Mouse (Mus musculus) limb, embryonic 14.5 days (tissue): ENCODE measurements around the gene Ifih1. TPM values are rescaled to one million over a fixed set of nuclear protein-coding genes. Genes with fewer than 3 reads are reported as not detected.
A peak's percentile ranks its signal among the peaks of the same experiment; 100 is the strongest.

Source experiments
- ATAC-seq: fragments of 200-750 bp; cut with Nextera tagmentation; 2 replicates; pipeline ENCODE4 v1.8.0; 2017; ENCODE audit warnings: low read depth, moderate number of reproducible peaks, moderate TSS enrichment; ENCODE audit not compliant: low FRiP score
- DNase-seq: peaks from one replicate; pipeline ENCODE4 v3.0.0-alpha.2; 2015; ENCODE audit warnings: low spot score
- H3K27ac ChIP-seq: fragments of 300-500 bp; sonication (generic); replicated peaks from 2 replicates; pipeline ENCODE4 v1.5.1; 2014; ENCODE audit warnings: low read depth, mild to moderate bottlenecking, low read length, moderate library complexity, mixed read lengths
- H3K27me3 ChIP-seq: fragments of 300-500 bp; sonication (generic); 2 replicates; pipeline ENCODE4 v1.6.1; 2014; ENCODE audit warnings: low read length, mixed read lengths; ENCODE audit not compliant: control insufficient read depth, insufficient read depth
- H3K36me3 ChIP-seq: fragments of 300-500 bp; sonication (generic); 2 replicates; pipeline ENCODE4 v1.6.1; 2014; ENCODE audit warnings: mild to moderate bottlenecking, low read length, moderate library complexity, mixed read lengths; ENCODE audit not compliant: control insufficient read depth, insufficient read depth
- H3K4me1 ChIP-seq: fragments of 300-500 bp; sonication (generic); 2 replicates; pipeline ENCODE4 v1.6.1; 2014; ENCODE audit warnings: antibody characterized with exemption, low read length, mixed read lengths; ENCODE audit not compliant: control insufficient read depth, insufficient read depth
- H3K4me2 ChIP-seq: fragments of 300-500 bp; sonication (generic); replicated peaks from 2 replicates; pipeline ENCODE4 v1.6.1; 2014; ENCODE audit warnings: low read depth, mild to moderate bottlenecking, low read length, moderate library complexity; ENCODE audit not compliant: severe bottlenecking
- H3K4me3 ChIP-seq: fragments of 300-500 bp; sonication (generic); replicated peaks from 2 replicates; pipeline ENCODE4 v1.5.1; 2014; ENCODE audit warnings: low read length
- H3K9ac ChIP-seq: fragments of 300-500 bp; sonication (generic); 2 replicates; pipeline ENCODE4 v1.6.1; 2014; ENCODE audit warnings: mild to moderate bottlenecking, low read depth, low read length, moderate library complexity; ENCODE audit not compliant: severe bottlenecking
- H3K9me3 ChIP-seq: fragments of 300-500 bp; sonication (generic); 2 replicates; pipeline ENCODE4 v1.6.1; 2016; ENCODE audit warnings: low read length; ENCODE audit not compliant: control insufficient read depth
- POLR2A ChIP-seq: fragments of 200-500 bp; IDR thresholded peaks from 2 replicates; pipeline ENCODE4 v1.8.0; 2012; ENCODE audit warnings: inconsistent platforms, mild to moderate bottlenecking, moderate library complexity, borderline replicate concordance; ENCODE audit not compliant: insufficient read depth, insufficient read length; ENCODE audit errors: extremely low read depth
- WGBS: fragments of 180-500 bp; shearing (Covaris S2); extraction: QIAGEN DNeasy Blood & Tissue Kit; methylation state at CpG from one replicate; pipeline ENCODE4 v1.1.7; 2014; 5-methylcytosine and 5-hydroxymethylcytosine counted together
- polyA plus RNA-seq, 2 experiments: library from polyadenylated mRNA; depleted of rRNA in 1 of 2; stranded (reverse) in 1 of 2; unstranded in 1 of 2; fragments of >200 nt; fragmentation: Nextera tagmentation in 1 of 2; extraction: Ambion mirVana in 1 of 2; gene quantifications; 2 replicates each; pipeline versions ENCODE4 v1.2.1 to v1.2.3; 2012 to 2014

Ifih1 gene
- polyA plus RNA-seq, 2 experiments, result 0.75 to 2.7 TPM

DNA sequence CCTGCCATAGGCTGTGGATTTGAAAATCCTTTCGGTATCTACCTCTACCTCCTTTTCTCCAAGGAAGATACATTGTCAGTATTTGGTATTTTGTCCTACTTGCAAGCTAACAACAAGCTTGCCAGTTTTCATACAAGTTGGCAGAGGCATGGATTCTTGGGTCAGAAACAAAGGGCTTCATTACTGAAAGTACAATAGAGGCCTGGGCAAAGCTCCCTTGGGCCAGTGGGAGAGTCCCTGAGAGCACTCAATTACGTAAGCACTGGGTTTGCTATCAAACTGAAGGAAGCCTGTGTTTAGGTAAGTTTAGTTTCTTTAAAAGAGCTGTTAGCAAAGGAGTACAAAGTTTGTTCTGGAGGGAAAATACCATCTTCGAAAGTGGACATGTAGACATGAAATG lies 16.5 kb upstream of the Ifih1 start:
- Histone ChIP-seq H3K9ac (no peak overlapping the region), H3K36me3 (no peaks in the 10 kb centered on the region), H3K4me3 (no peak overlapping the region), H3K4me1 (no peaks in the 10 kb centered on the region), H3K27me3 (peaks cover 12% of the 10 kb centered on the region; the same call in 1 of the 2 replicates), H3K4me2 (no peak overlapping the region), H3K9me3 (no peaks in the 10 kb centered on the region), H3K27ac (no peak overlapping the region)
- WGBS, result 84% methylated on average over 3 of the region's 3 CpGs
- no peak for TF ChIP-seq POLR2A
- no peak for ATAC-seq
- DNase-seq, result no peak

DNA sequence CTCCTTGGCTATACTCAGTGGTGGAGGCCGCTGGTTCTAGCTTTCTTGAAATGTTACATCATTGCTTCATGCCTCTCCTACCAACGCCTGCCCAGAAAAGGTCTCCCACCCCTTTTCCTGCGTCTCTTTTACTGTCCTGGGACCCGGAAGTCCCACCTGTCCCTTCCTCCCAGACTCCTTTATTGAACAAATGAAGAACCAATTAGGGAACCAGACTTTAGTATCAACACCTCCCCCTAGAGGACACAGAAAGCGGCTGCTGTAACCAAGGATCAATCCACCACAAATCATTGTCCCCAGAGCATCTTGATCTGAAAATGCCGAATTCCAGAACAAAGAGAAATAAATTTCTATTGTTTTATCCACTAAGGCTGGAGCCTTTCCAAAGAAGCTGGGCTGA lies 14.5 kb upstream of the Ifih1 start:
- Histone ChIP-seq H3K4me3 (no peak overlapping the region), H3K9ac (no peak overlapping the region), H3K27me3 (peaks cover 12% of the 10 kb centered on the region; the same call in 1 of the 2 replicates), H3K4me1 (no peaks in the 10 kb centered on the region), H3K4me2 (no peak overlapping the region), H3K27ac (no peak overlapping the region), H3K36me3 (no peaks in the 10 kb centered on the region), H3K9me3 (no peaks in the 10 kb centered on the region)
- ATAC-seq (no peak), DNase-seq (no peak)
- TF ChIP-seq POLR2A, result no peak
- WGBS, result 50% methylated on average over 6 of the region's 6 CpGs

DNA sequence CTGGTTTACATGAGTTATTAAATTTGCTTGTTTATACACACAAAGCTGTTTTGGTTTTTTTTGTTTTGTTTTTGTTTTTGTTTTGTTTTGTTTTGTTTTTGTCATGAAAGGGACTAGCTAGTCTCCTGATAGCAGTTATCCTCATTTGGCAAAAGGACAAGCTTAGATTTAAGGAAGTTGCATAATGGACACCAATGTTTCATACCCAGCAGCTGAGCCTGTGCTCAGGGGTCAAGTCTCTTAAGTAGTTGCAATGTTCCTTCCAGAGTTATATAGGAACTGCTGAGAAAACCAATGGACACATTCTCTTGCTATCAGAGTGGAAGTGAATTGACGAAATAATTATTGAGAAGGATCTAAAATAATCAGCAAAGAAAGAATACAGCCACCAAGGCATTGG lies 10.0 kb upstream of the Ifih1 start:
- TF ChIP-seq POLR2A, result no peak
- Histone ChIP-seq H3K4me2 (no peak overlapping the region), H3K27ac (no peak overlapping the region), H3K4me1 (no peaks in the 10 kb centered on the region), H3K9ac (no peak overlapping the region), H3K4me3 (no peak overlapping the region), H3K27me3 (no peaks in the 10 kb centered on the region), H3K36me3 (no peaks in the 10 kb centered on the region), H3K9me3 (no peaks in the 10 kb centered on the region)
- DNase-seq (no peak), ATAC-seq (no peak)
- 63% methylated on average over 1 of the region's 1 CpGs for WGBS

DNA sequence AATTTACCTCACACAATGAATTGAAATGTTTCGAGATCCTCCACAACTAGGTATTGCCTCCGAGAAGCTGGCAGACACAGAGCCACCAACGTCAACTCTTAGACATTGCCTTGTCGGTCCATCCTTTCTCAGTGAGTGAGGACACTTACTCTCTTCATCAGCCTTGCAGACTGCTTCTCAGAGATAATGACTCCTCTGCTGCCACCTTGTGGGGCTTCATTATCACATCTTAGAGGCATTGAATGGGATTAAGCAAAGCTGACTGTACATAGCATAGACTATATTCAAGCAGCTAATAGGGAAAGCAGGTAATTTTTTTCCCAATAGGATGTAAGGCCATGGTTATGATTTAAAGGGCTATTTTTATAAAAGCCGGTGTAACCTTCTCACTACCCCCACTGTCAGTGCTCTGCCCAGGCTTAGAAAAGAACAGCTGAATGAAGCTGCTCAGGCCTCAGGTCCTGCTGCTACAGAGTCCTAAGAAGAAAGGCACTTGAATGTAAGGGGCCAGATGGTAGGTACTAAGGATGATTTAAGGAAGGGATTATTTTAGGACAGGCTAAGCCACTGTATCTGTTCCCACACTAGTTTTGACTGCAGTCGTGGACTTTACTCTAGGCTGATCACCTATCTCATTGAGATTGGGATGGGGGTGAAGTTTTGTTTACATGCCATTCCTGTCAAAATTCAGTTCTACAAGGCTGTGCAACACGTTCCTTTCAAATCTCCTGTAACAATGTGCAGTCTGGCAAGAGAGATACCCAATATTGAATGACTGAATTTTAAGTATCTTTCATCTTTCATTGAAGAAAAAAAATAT lies 8.7 kb upstream of the Ifih1 start:
- H3K27me3 ChIP-seq, result no peaks in the 10 kb centered on the region
- DNase-seq, result peak; percentile 59
- no peak for TF ChIP-seq POLR2A
- H3K4me3 ChIP-seq, result no peak overlapping the region
- H3K27ac ChIP-seq, result no peak overlapping the region
- H3K9me3 ChIP-seq, result no peaks in the 10 kb centered on the region
- 49% methylated on average over 7 of the region's 7 CpGs for WGBS
- no peaks in the 10 kb centered on the region for H3K4me1 ChIP-seq
- no peak overlapping the region for H3K9ac ChIP-seq
- H3K36me3 ChIP-seq, result no peaks in the 10 kb centered on the region
- H3K4me2 ChIP-seq, result no peak overlapping the region
- ATAC-seq, result no peak

DNA sequence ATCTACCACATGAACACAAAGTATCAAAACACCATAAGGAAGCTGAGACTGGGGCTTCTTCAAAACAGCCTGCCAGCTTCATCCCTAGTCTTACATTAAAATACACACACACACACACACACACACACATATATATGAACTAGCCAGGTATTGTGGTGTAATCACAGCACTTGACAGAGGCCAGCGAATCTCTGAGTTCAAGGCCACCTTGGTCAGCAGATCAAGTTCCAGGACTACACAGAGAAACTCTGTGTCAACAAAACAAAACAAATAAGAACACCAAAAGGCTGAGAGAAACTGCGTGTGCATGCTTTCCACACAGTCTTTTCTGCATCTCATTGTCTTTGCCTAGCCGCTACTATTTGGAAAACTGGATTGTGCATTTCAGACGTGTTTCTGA lies 6.4 kb upstream of the Ifih1 start:
- no peak for TF ChIP-seq POLR2A
- Histone ChIP-seq H3K27ac (no peak overlapping the region), H3K27me3 (no peaks in the 10 kb centered on the region), H3K36me3 (no peaks in the 10 kb centered on the region), H3K4me3 (no peak overlapping the region), H3K4me2 (no peak overlapping the region), H3K4me1 (no peaks in the 10 kb centered on the region), H3K9me3 (no peaks in the 10 kb centered on the region), H3K9ac (no peak overlapping the region)
- ATAC-seq, result no peak
- DNase-seq, result no peak
- WGBS, result 86% methylated on average over 4 of the region's 4 CpGs

DNA sequence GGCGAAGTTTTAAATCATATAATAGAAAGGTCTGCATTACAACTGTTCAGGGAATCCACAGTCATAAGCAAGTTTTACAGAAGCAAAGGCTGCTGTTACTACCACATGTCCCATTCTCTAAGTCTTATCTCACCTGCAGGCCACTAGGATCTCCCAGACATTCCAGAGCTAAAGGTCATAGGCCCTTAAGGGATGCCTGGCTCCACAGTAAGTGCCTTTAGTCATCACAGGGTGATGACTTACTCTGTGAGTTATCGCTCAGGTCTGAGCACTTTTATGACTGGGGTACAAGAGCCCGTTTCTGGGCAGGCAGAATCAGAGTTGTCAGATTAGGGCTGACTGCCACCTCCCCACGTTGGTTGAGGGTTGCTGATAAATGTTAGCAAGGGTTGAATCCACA lies 5.8 kb upstream of the Ifih1 start:
- no peak for TF ChIP-seq POLR2A
- Histone ChIP-seq H3K27me3 (no peaks in the 10 kb centered on the region), H3K9me3 (no peaks in the 10 kb centered on the region), H3K27ac (no peak overlapping the region), H3K4me1 (no peaks in the 10 kb centered on the region), H3K4me2 (no peak overlapping the region), H3K9ac (no peak overlapping the region), H3K4me3 (no peak overlapping the region), H3K36me3 (no peaks in the 10 kb centered on the region)
- DNase-seq (no peak), ATAC-seq (no peak)
- 59% methylated on average over 4 of the region's 4 CpGs for WGBS
